Mouse (Mus musculus) MEL-GATA-1-ER (cell line): ENCODE data around the gene Nectin1.

Experiments used
- DNase-seq: peaks from one replicate; pipeline ENCODE4 v3.0.0-alpha.2; 2012; ENCODE audit warnings: low read depth; ENCODE audit errors: extremely low read depth

Nectin1 gene

GRCm38 (mm10) chr9:43761181-43761820 is 17.5 kb downstream of the Nectin1 start:
- DNase-seq: no peak

- DNase-seq: no peak
Measured at GRCm38 (mm10) chr9:43761941-43762340, 18.2 kb downstream of the Nectin1 start.

DNA sequence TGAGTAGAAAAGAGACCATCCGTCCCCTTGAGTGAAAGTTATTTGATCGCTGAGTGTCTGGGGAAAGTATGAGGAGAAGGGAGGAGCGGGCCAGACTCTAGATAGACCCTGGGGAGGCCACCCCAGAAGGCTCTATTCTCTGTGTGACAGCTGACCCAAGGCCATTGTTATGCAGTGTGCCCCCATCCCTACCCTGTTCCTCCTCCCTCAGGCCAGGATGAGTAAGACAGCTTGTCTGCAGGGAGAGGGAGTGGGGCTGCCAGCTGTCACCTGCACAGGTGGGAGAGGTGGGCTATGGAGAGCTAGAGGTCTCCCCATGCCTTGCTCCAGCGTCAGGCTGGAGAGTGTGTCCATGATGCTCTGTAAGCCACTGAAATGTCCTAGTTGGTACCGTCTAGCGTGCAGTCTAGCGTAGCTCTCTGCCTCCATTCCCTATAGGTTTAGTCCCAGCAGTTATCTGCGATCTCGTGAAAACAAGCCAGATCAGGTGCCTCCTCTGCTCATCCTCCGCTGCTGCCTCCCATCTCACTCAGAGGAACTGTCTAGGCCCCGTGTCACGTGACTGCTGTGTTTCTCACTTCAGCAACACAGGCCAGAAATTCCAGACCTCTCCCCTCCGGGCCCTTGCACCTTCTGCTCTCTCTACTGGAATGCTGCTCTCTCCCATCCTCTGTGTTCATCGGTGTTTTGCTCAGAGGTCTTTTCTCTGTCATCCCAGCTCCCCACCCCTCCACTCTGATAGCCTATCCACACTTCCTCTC is 21.8 kb downstream of the Nectin1 start:
- DNase-seq: no peak

- no peak for DNase-seq
Measured at GRCm38 (mm10) chr9:43768779-43769178, 25.0 kb downstream of the Nectin1 start.

DNA sequence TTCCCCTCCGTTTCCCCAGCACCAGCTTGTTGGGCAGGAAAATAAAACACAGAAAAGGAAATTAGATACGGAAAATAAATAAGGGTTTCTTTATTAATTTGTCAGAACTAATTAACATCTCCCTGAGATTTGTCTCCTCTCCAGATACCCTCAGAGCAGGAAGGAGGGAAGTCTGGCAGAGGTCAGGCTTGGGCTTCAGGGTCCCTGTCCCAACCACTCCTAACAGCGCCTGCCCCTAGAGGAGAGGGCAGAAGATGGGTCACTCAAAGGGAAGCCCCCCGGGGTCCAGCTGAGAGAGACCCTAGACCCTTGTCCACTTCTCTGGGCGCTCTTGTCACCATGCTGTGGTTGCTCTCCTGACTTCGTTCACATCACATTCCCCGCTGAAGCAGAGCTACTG is 25.4 kb downstream of the Nectin1 start:
- no peak for DNase-seq

- no peak for DNase-seq
Measured at GRCm38 (mm10) chr9:43769940-43770339, 26.2 kb downstream of the Nectin1 start.

- DNase-seq: no peak
Measured at GRCm38 (mm10) chr9:43771041-43771440, 27.3 kb downstream of the Nectin1 start.

DNA sequence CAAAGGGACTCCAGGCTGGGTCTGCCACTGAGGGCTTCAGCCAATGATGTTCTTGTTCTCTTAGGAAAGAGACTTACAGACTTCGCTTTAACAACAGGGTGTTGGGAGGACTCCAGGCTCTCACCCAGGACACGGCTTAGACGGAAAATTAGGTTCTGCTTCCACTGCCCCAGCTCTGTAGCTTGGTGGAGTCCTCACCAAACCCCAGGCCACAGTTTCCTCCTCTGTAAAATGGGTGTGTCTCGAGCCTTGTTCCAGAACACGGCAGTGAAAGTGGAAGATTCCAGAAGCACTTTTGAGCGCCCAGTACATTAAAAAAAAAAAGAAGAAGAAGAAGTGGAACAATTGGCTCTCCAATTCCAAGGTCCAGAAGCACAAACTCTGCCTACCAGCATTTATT is 28.7 kb downstream of the Nectin1 start:
- no peak for DNase-seq

- DNase-seq: no peak
Measured at GRCm38 (mm10) chr9:43773521-43773920, 29.7 kb downstream of the Nectin1 start.

DNA sequence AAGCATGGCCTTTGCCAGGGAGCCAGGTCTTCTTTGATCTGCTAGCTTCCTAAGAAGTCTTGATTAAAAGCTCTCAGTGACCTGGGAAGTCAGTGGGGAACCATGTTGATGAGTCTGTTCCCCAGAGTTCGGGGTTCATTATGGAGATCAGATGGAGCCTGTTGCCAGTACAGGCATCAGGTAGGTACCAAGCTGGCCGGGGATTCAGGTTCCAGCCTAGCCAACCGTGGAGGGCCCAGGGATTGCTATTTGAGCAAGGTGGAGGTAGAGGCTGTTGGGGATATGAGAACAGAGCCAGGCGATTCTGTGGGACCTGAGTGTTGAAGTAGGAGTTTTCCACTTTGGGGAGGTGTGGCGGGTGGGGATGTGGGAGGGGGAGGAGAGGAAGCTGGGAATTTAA is 30.6 kb downstream of the Nectin1 start:
- no peak for DNase-seq

DNA sequence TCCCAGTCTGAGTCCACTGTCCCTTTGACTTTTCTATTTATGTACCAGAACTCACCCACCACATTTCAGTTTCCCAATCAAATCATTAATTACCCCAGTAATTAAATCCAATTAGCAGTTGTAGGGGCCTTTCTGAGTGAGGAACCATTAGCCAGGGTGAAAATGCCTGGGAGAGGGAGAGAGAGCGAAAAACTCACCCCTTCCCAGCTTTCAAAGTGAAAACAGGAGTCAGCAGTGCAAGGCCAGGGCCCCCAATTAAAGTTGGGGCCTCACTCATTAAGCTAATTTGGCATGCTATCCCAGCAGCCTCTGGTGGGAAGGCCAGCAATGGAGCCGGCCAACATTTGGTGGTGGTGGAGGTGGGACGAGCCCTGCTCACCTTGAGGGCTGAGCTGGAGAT is 32.4 kb downstream of the Nectin1 start:
- DNase-seq: no peak

DNA sequence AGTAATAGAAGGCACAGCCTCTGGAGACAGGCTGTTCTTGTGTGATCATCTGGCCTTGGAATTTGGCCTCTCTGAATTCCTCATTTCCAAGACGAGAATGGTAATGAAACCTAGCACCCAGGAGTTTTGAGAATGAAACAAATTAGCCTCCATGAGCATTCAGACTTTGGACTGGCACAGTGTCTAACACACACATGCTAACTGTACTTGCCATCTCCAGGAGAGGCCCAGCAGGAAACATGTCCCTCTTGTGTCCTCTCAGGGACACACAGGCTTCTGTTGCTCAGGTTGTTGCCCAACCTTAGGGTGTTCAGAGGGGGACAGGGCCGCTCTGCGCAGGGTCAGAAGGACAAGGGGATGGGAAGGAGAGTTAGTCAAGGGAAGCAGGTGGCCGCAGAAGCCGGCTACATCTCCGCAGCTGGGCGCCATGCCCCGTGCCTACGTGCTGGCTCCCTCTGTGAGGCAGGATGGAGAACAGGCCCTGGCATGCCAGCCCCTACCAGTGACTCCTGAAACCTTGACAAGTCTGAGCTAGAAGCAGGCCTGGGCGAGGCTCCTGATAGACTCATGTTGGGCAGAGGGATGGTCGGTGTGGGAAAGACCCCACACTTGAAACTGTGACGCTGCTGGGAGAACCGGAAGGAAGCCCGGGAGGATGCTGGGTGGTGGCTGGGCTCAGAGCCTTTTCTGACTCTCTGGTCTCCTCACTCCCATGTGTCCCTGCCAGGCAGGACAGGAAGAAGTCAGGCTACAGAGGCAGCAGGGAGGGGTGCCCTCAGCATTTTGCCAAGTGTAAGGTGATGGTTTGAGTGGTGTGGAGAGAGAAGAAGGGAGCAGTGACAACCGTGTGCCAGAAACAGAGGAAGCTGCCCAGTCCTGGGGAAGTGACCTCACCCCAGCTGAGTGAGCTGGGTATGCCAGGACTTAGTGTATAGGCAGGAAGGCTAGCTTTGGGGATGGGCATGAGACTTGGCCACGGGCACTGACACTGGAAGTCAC is 33.9 kb downstream of the Nectin1 start:
- no peak for DNase-seq

DNA sequence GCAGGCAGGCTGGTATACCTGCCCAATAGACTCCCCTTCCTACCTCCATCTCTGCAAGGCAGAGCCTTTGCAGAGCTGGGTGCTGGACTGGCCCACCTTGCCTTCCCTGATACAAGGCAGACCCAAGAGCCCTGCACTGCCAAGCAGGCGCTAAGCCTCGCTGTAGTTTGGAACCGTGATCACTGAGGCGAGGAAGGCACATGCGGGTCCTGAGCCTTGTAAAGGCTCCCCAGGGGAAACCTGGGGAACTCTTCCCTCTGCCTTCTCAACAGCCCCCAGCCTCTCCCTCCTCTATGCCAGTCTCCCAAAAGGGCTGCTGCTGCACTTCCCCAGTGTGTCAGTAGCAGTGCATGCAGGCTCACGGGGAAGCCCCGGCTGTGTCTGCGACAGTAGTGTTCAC is 37.1 kb downstream of the Nectin1 start:
- DNase-seq: no peak

GRCm38 (mm10) chr9:43782401-43782800 is 38.6 kb downstream of the Nectin1 start:
- no peak for DNase-seq

DNA sequence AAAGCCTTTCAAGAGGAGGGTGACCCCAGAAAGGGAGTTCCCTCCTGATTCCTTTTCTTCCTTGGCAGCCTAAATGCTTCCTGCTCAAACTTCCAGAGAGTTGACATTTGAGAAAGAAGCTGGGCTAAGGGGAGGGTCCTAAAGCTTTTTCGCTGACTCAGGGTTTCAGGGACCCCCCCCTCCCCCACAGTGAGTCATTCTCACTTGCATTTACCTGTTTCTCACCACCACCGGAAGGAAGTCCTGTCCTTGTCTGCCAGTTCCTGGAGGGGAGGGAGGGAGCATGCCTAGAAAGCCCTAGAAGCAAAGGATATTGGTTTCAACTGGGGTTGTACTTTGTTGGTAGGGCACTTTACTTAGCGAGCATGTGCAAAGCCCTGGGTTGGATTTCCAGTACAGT is 40.2 kb downstream of the Nectin1 start:
- no peak for DNase-seq

GRCm38 (mm10) chr9:43784841-43785240 is 41.1 kb downstream of the Nectin1 start:
- DNase-seq: no peak

DNA sequence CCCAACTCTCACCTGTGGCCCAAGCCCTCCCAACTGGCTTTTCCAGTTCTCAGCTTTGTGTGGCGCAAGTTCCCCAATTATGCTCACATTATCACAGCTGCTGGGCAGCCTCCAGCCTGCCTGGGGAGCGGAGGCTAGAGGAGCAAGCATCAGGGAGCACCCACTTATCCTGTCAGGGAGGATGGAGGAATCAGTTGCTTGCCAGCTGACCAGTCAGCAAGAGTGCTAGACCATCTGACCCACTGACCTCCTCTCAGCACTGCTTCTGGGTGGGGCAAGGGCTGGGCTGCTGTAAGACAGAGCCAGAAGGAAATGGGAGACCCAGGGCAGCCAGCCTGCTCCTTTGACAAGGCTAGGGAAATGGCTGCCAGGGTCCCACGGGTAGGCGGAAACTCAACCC is 43.8 kb downstream of the Nectin1 start:
- DNase-seq: no peak

DNA sequence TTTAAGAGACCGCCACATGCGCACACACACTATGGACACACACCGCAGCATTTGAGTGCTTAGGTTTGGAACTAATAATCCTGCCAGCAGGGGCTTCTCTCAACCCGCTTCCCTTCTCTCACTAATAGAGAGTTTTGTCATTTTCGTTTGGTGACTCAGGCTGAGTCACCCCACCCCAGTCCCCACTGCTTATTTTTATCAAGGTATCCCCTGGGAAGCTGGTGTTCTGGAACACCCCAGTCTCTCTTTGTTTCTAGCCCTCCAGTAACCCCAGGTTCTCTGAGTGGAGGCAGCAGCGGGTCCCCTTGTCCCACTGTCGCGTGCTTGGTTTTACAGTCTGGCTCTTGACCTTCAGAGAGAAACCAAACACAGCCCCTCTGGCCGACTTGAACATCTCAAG is 48.9 kb downstream of the Nectin1 start:
- DNase-seq: no peak

GRCm38 (mm10) chr9:43793411-43793810 is 49.6 kb downstream of the Nectin1 start:
- DNase-seq: no peak

DNA sequence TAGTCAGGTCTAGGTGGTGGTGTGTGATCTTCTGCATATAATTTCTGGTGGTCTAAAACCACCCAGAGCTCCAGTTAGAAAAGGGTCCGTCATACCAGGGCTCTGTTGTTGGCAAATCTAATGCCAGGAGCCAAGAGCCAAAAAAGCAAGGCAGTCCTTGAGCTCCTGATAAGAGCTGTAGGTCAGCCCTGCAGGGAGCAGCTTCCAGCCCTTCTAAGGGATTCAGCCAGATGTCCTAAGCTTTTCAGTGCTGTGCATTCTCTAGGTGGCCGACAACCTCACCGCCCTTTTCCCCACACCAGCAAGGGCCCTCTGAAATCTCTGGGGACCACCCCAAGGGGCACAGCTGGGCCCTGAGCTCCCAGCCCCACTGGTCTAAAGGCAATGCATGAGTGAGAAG is 52.2 kb downstream of the Nectin1 start:
- no peak for DNase-seq

DNA sequence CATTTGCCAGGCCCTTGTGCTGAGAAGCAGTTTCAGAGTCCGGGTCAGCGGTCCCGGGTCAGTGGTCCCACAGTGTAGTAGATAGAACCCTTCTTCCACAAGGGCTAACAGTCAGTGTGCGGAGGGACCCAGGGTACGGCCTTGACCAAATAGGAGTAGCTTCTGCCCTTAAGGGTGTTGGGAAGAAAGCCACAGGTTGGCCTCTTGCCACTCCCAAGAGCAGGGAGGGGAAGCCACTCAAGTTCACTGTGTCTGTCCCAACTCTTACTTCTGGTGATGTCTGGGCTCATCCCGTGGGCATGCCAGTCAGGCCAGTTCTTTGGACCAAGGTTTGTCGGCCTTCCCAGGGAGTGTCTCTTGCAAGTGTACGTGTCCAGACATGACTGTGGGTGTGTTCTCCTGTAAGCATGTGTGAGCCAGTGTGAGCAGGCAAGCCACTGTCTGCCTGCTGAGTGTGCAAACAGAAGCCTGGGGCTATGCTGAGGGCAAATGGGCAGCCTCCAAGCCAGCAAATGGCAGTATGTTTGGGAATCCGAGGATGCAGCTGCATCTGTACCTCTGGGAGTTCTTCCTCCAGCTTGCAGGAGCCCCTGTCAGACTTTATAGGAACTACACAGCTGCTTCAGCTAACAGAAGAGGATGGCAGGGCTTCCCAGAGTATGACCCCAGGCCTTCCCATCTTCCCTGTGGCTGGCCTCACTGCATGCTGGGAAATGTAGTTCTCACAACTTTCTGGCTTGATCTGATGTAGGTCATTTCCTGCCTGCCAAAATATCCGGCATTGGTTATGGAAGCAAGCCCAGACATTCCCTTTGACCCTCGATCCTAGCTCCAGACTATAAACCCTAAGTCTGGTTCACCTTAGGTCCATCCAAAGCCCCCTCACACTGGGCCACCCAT is 53.3 kb downstream of the Nectin1 start:
- DNase-seq: no peak
